Mouse (Mus musculus): ENCODE data around the gene Tmem109. TPM values are rescaled to one million over a fixed set of nuclear protein-coding genes. Genes with fewer than 3 reads are reported as not detected.

Tmem109 gene
- 48.6 and 51.7 TPM in 2 replicates for polyA plus RNA-seq (2021; fragmentation: Nextera tagmentation)
- long read RNA-seq, experiment 1, transcript Tmem109-201 (4 exons, 2,188 nt): major isoform, 178 of 192 reads
- long read RNA-seq, experiment 1, partial matches to known transcripts: 1 of 192 reads
- long read RNA-seq, experiment 1, other reads (novel, unspliced or antisense): 9 of 192 reads
- long read RNA-seq, experiment 2, transcript Tmem109-201 (4 exons, 2,188 nt): major isoform, 16 of 31 reads
- long read RNA-seq, experiment 2, partial matches to known transcripts: 0 of 31 reads
- long read RNA-seq, experiment 2, other reads (novel, unspliced or antisense): 15 of 31 reads

DNA sequence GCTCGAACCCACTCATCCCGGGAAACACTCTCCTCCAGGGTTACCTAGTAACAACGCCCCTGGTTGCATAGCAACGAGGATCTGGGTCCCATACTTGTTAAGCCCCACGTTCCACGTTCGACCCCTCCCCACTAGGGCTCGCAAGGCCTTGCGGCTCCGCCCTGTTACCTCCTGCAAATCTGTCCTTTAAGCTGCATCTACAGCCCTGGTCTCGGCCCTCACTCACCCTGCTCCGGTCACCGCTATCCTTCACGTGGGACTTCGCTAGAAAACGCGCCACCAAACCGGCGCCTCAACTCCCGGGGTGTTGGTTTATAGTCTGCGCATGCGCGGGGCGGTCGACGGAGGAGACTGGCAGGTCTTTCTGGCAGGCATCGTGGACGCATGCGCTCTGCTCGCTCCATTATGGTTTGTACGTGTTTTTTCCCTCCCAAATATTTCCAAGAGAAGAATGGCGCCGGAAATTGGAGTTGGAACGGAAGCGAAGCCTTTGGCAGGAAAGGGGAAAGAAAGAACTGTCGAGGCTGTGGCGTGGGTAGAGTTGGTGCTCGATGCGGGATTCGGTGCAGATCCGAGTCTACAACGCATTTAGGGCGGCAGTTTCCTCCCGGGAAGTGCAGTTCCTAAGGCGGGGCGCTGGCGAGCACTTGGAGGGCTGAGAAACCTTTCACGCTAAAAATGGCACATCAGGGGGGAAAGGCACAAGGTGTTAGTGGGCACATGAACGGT, at the start of gene Tmem109:
Tmem109 (minus strand) TSS at position 576 of the 729 bp plus-strand sequence.

GRCm38 (mm10) chr19:10920532-10920931, 38.7 kb upstream of the Tmem109 start, which contains the start of gene Zp1:
Gene Zp1 (minus strand): TSS chr19:10920632.

DNA sequence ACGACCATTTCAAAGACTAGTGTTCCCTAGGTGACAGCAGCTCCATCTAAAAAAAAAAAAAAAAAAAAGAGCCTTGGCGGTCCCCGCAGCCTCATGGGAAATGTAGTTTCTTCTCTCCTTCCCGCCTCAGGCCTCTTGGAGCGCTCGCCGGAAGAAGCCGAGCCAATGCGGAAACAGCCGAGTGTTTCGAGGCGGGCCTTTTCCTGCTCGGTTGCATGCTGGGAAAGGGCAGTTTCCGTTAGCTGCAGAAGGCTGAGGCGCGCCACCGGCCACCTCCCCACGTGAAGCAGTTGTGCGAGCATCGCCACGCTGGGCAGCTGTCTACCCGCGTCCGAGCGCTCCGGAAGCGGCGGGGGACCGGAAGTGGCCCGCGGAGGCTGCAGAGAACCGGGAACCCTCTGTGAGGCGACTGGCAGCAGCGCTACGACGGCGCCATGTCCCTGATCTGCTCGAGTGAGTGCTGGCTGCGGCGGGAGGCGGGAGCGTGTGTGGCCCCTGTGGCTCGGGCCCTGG, 13.3 kb upstream of the Tmem109 start, which contains the start of gene Prpf19:
Prpf19 (plus strand) TSS at position 216 of the 513 bp plus-strand sequence.

GRCm38 (mm10) chr19:10869886-10870527, 11.8 kb downstream of the Tmem109 start, which contains the start of gene Tmem132a:
Gene Tmem132a (minus strand): TSS chr19:10869940.

GRCm38 (mm10) chr19:10839010-10839892, 42.5 kb downstream of the Tmem109 start, which contains the start of gene Slc15a3:
Gene Slc15a3 (plus strand): TSS chr19:10839727.

GRCm38 (mm10) chr19:10829436-10830175, 52.2 kb downstream of the Tmem109 start, which contains the start of gene Cd6:
Gene Cd6 (minus strand): TSS chr19:10830058.

Other genes starting within 250 kb of the Tmem109 start
- gene Vwce, start 247.8 kb downstream of the Tmem109 start, polyA plus RNA-seq (2021; fragmentation: Nextera tagmentation): 0.48 TPM in 1 of 2 replicates, not detected in the other
- gene Pga5, start 203.9 kb downstream of the Tmem109 start, polyA plus RNA-seq (2021; fragmentation: Nextera tagmentation): not detected in 2 replicates
- 20.3 and 26.0 TPM in 2 replicates for gene Vps37c, start 193.3 kb downstream of the Tmem109 start, polyA plus RNA-seq (2021; fragmentation: Nextera tagmentation)
- gene Cd5, start 143.0 kb downstream of the Tmem109 start, polyA plus RNA-seq (2021; fragmentation: Nextera tagmentation): not detected in 2 replicates
- gene Cd6, start 51.9 kb downstream of the Tmem109 start, polyA plus RNA-seq (2021; fragmentation: Nextera tagmentation): 3.6 and 4.7 TPM in 2 replicates
- gene Slc15a3, start 42.3 kb downstream of the Tmem109 start, polyA plus RNA-seq (2021; fragmentation: Nextera tagmentation): 0.23 and 0.29 TPM in 2 replicates
- gene Tmem132a, start 12.1 kb downstream of the Tmem109 start, polyA plus RNA-seq (2021; fragmentation: Nextera tagmentation): 51.6 and 71.8 TPM in 2 replicates
- gene Prpf19, start 13.2 kb upstream of the Tmem109 start, polyA plus RNA-seq (2021; fragmentation: Nextera tagmentation): 23.9 and 65.3 TPM in 2 replicates
- not detected in 2 replicates for gene Zp1, start 38.6 kb upstream of the Tmem109 start, polyA plus RNA-seq (2021; fragmentation: Nextera tagmentation)
- 0.05 TPM in 1 of 2 replicates, not detected in the other for gene Ptgdr2, start 55.2 kb upstream of the Tmem109 start, polyA plus RNA-seq (2021; fragmentation: Nextera tagmentation)
- 4.8 and 6.0 TPM in 2 replicates for gene Ccdc86, start 67.3 kb upstream of the Tmem109 start, polyA plus RNA-seq (2021; fragmentation: Nextera tagmentation)
- gene Ms4a10, start 92.7 kb upstream of the Tmem109 start, polyA plus RNA-seq (2021; fragmentation: Nextera tagmentation): not detected in 2 replicates
- gene Ms4a15, start 111.2 kb upstream of the Tmem109 start, polyA plus RNA-seq (2021; fragmentation: Nextera tagmentation): not detected in 2 replicates
- not detected in 2 replicates for gene Ms4a18, start 136.0 kb upstream of the Tmem109 start, polyA plus RNA-seq (2021; fragmentation: Nextera tagmentation)
- not detected in 2 replicates for gene Ms4a8a, start 199.1 kb upstream of the Tmem109 start, polyA plus RNA-seq (2021; fragmentation: Nextera tagmentation)
- not detected in 2 replicates for gene 1700017D01Rik, start 248.9 kb upstream of the Tmem109 start, polyA plus RNA-seq (2021; fragmentation: Nextera tagmentation)